Mouse (Mus musculus): ENCODE measurements around the gene Itgb7. TPM values are rescaled to one million over a fixed set of nuclear protein-coding genes. Genes with fewer than 3 reads are reported as not detected.

Gene Itgb7
- total and polyA plus RNA-seq, 3 experiments, result 7.4 to 15.2 TPM; not detected in 1

GRCm38 (mm10) chr15:102203835-102204381, 27.8 kb downstream of the Itgb7 start:
- no peaks in the 10 kb centered on the region for H3K9me3 ChIP-seq (replicated peaks; ENCODE audit: insufficient read depth, low read length)
- H3K27ac ChIP-seq (ENCODE audit: control insufficient read depth, low read depth, low read length), result peak overlapping the region; percentile 96
- TF ChIP-seq USF1 (IDR thresholded peaks at IDR 0.05; ENCODE audit: low read depth, low read length) (peak; percentile 21; the same call in 1 of the 2 replicates), MAFK (IDR thresholded peaks at IDR 0.05; ENCODE audit: borderline replicate concordance, low read depth, low read length) (no peak), NRF1 (IDR thresholded peaks at IDR 0.05; ENCODE audit: insufficient read depth, low read depth, low read length, poor library complexity, severe bottlenecking) (peak; percentile 59; the same call in 1 of the 2 replicates), BHLHE40 (IDR thresholded peaks at IDR 0.05; ENCODE audit: borderline replicate concordance, low read depth, low read length) (peak; percentile 91), RCOR1 (IDR thresholded peaks at IDR 0.05; ENCODE audit: low read depth, low read length) (no peak), POLR2AphosphoS5 (IDR thresholded peaks at IDR 0.05; ENCODE audit: borderline replicate concordance, low read depth, low read length) (no peak), ZMIZ1 (IDR thresholded peaks at IDR 0.05; ENCODE audit: low read depth, low read length) (no peak), MAX (IDR thresholded peaks at IDR 0.05; ENCODE audit: low read length) (peak; percentile 53)
- H3K27me3 ChIP-seq (ENCODE audit: control insufficient read depth in 1 of 2, insufficient read depth in 2 of 2, low read length in 2 of 2), result no peaks in the 10 kb centered on the region
- peak overlapping the region; percentile 97 for H3K9ac ChIP-seq (ENCODE audit: control insufficient read depth, low read depth, low read length, poor library complexity, severe bottlenecking)
- H3K4me1 ChIP-seq (ENCODE audit: control insufficient read depth in 1 of 2, insufficient read depth in 2 of 2, low read length in 2 of 2), result peaks cover 13 to 21% of the 10 kb centered on the region in 2 experiments
- peaks cover 4 to 37% of the 10 kb centered on the region in 2 experiments for H3K36me3 ChIP-seq (ENCODE audit: control insufficient read depth in 1 of 2, insufficient read depth in 2 of 2, low read length in 2 of 2)
- peak; percentile 80 for DNase-seq (ENCODE audit: low read depth, low spot score)
- H3K4me3 ChIP-seq (ENCODE audit: control insufficient read depth in 1 of 2, insufficient read depth in 1 of 2, low read depth in 2 of 2, low read length in 2 of 2), result peak overlapping the region; percentile 93 to 97
- peaks cover 8% of the 10 kb centered on the region for H3K79me2 ChIP-seq (ENCODE audit: control insufficient read depth, insufficient read depth, low read length, poor library complexity)

GRCm38 (mm10) chr15:102202971-102203834, 28.5 kb downstream of the Itgb7 start, which contains the start of gene Zfp740:
TSS of gene Zfp740 (plus strand) at chr15:102203249.
- Histone ChIP-seq H3K9me3 (replicated peaks; ENCODE audit: insufficient read depth, low read length) (no peaks in the 10 kb centered on the region), H3K4me1 (ENCODE audit: control insufficient read depth in 1 of 2, insufficient read depth in 2 of 2, low read length in 2 of 2) (peaks cover 6 to 14% of the 10 kb centered on the region in 2 experiments), H3K27me3 (ENCODE audit: control insufficient read depth in 1 of 2, insufficient read depth in 2 of 2, low read length in 2 of 2) (no peaks in the 10 kb centered on the region), H3K9ac (ENCODE audit: control insufficient read depth, low read depth, low read length, poor library complexity, severe bottlenecking) (peak within 1 kb of the TSS; percentile 97), H3K36me3 (ENCODE audit: control insufficient read depth in 1 of 2, insufficient read depth in 2 of 2, low read length in 2 of 2) (peaks cover 0 to 30% of the 10 kb centered on the region in 2 experiments; a peak in 3 of 4 replicates), H3K79me2 (ENCODE audit: control insufficient read depth, insufficient read depth, low read length, poor library complexity) (peaks cover 8% of the 10 kb centered on the region), H3K27ac (ENCODE audit: control insufficient read depth, low read depth, low read length) (peak within 1 kb of the TSS; percentile 96), H3K4me3 (ENCODE audit: control insufficient read depth in 1 of 2, insufficient read depth in 1 of 2, low read depth in 2 of 2, low read length in 2 of 2) (peak within 1 kb of the TSS; percentile 93 to 97)
- peak; percentile 99 for DNase-seq (ENCODE audit: low read depth, low spot score)
- TF ChIP-seq NELFE (IDR thresholded peaks at IDR 0.05; ENCODE audit: low read depth, low read length) (peak; percentile 69), TAL1 (IDR thresholded peaks at IDR 0.05; ENCODE audit: low read length) (no peak), RCOR1 (IDR thresholded peaks at IDR 0.05; ENCODE audit: low read depth, low read length) (0 out of 2 replicates have a peak, but pooled peaks have one; percentile 62), ZNF384 (IDR thresholded peaks at IDR 0.05; ENCODE audit: low read depth, low read length) (peak; percentile 32; the same call in 1 of the 2 replicates), RAD21 (IDR thresholded peaks at IDR 0.05; ENCODE audit: low read depth, low read length) (no peak), SIN3A (IDR thresholded peaks at IDR 0.05; ENCODE audit: low read length) (peak; percentile 88), GABPA (IDR thresholded peaks at IDR 0.05; ENCODE audit: low read depth, low read length) (no peak), NRF1 (IDR thresholded peaks at IDR 0.05; ENCODE audit: insufficient read depth, low read depth, low read length, poor library complexity, severe bottlenecking) (peak; percentile 96), ELF1 (IDR thresholded peaks at IDR 0.05; ENCODE audit: low read depth, low read length) (peak; percentile 93), CHD1 (IDR thresholded peaks at IDR 0.05; ENCODE audit: low read depth, low read length) (no peak), MAFK (IDR thresholded peaks at IDR 0.05; ENCODE audit: borderline replicate concordance, low read depth, low read length) (no peak), POLR2A (IDR thresholded peaks at IDR 0.05; ENCODE audit: control insufficient read depth in 1 of 2, insufficient read depth in 1 of 2, low read depth in 1 of 2, low read length in 2 of 2, poor library complexity in 1 of 2) (peak; percentile 61 to 85; a peak in 3 of 4 replicates), HCFC1 (IDR thresholded peaks at IDR 0.05; ENCODE audit: low read depth, low read length) (peak; percentile 93), MAX (IDR thresholded peaks at IDR 0.05; ENCODE audit: low read length) (peak; percentile 29; the same call in 1 of the 2 replicates), TCF12 (IDR thresholded peaks at IDR 0.05; ENCODE audit: low read depth, low read length) (peak; percentile 69), KAT2A (conservative IDR thresholded peaks at IDR 0.05; ENCODE audit: low read depth, low read length) (peak; percentile 87), MXI1 (IDR thresholded peaks at IDR 0.05; ENCODE audit: low read depth, low read length) (peak; percentile 69), ETS1 (IDR thresholded peaks at IDR 0.05; ENCODE audit: low read depth, low read length) (peak; percentile 85), MAZ (IDR thresholded peaks at IDR 0.05; ENCODE audit: low read depth, low read length) (peak; percentile 100), SMC3 (IDR thresholded peaks at IDR 0.05; ENCODE audit: low read depth, low read length) (no peak), UBTF (IDR thresholded peaks at IDR 0.05; ENCODE audit: borderline replicate concordance, insufficient read depth, low read depth, low read length) (peak; percentile 93; the same call in 1 of the 2 replicates), ZMIZ1 (IDR thresholded peaks at IDR 0.05; ENCODE audit: low read depth, low read length) (peak; percentile 70; the same call in 1 of the 2 replicates), MEF2A (IDR thresholded peaks at IDR 0.05; ENCODE audit: extremely low read depth, insufficient replicate concordance, low read depth, low read length, poor library complexity, severe bottlenecking) (peak; percentile 27; the same call in 1 of the 2 replicates)

All from MEL (cell line).